Mouse (Mus musculus) bone marrow macrophage, adult 2 months (primary cell): ENCODE measurements around the gene Exosc9.

Experiments
- CTCF ChIP-seq: IDR thresholded peaks from 2 replicates; pipeline ENCODE4 v1.5.1; 2012; ENCODE audit warnings: low read depth, mild to moderate bottlenecking, low read length, moderate library complexity
- POLR2A ChIP-seq: IDR thresholded peaks from 2 replicates; pipeline ENCODE4 v1.6.1; 2012; ENCODE audit warnings: mild to moderate bottlenecking, low read depth, low read length, borderline replicate concordance

DNA sequence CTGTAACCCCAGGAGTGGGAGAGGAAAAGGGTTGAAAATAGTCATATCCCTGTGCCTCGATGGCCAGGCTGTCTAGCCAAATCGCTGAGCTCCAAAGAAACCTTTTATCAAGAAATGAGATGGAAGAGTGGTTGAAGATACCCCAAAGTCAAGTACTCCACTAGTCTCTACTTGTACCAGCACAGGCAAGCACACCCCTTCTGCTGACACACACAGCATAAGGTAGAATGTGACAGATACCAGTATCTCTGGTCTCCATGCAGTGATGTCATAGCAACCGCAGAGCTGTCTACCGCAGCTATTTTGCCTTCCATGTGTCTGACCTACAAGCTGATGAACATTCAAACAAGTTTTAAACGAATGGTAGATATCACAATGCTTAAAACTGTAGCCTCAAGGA, 17.4 kb downstream of the Exosc9 start:
- TF ChIP-seq CTCF (no peak), POLR2A (no peak)
